Mouse (Mus musculus) thymus, postnatal 14 days (tissue): ENCODE measurements around the gene Bbs9.
"Not testable (repeated sequence)": the region's sequence is repeated elsewhere in the genome, so short reads cannot be mapped to it uniquely, and the experiment has no call there.

Experiments used
- DNase-seq: peaks from one replicate; pipeline ENCODE4 v3.0.0; 2021

The Bbs9 gene

DNA sequence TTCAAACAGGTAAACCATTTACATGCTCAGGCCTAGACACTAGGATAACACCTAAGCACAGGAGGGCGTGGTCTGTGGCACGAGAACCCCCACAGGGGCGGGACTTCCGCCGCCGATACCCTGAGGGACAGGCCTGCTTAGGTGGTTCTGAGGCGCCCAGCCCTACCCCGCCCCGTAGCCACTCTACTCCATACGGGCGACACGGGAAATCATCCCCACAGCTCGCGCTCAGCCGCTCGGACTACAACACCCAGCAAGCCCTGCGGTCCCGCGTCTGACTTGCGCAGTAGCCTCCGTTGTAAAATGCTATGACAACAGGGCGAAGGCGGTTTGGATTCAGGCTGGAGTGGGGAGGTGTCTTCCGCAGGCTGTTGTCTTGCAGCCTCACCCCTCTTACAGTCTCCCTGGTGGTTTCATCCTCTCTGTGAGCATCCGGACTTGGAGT is at the start of gene Bbs9:
Gene Bbs9 (plus strand): TSS at position 292 of the 445 bp plus-strand sequence.
- DNase-seq = peak; percentile 96

DNA sequence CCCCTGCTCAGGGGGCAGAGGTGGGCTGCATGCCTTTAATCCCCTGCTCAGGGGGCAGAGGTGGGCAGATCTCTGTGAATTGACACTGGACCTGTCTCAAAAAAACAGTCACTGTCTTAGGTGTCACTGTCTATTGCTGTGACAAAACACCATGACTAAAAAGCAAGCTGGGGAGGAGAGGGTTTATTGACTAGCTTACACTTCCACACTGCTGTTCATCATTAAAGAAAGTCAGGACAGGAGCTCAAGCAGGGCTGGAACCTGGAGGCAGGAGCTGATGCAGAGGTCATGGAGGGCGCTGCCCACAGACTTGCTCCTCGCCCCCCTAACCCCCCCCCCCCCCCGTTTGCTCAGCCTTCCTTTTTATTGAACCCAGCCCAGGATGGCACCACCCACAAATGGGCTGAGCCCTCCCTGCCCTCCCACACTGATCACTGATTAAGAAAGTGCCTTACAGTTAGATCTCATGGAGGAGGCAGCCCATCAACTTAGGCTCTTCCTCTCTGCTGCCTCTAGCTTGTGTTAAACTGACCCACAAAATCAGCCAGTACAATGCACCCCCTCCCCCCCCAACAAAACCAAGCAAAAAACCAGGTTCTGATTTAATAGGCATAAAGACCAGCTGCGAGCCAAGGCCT is 47.4 kb upstream of the Bbs9 start:
- DNase-seq = no peak

DNA sequence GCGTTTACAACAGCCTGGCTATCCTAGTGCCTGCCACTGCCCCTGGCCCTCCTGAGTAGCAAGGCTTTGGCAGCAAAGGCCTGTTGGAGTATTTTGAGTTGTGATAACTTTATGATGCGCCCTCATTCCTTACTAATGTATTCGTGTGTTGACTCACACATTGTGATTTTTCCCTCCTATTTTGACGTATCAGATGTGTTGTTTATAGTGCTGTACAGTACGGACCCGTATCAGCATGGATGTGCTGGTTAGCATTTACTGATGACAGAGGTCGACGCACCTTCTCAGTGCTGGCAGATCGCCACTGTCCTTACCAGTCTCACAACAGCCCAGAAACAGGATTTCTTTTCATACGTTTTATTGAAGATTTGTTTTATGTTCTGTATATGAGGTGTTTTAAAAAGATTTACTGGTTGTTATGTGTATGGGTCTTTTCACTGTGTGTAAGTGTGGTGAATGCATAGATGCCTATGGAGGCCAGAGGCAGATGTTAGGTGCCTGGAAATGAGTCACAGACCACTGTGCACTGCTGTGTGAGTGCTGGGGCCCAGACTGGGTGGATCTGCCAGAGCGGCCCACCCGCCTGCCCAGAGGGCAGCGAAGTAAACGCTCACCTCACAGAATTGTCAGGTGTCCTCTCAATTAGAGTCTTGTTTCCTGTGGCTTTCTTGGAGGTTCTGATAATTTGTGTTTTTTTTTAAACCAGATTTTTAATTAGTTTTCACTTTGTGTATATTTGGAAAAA is 46.7 kb upstream of the Bbs9 start:
- DNase-seq = no peak

DNA sequence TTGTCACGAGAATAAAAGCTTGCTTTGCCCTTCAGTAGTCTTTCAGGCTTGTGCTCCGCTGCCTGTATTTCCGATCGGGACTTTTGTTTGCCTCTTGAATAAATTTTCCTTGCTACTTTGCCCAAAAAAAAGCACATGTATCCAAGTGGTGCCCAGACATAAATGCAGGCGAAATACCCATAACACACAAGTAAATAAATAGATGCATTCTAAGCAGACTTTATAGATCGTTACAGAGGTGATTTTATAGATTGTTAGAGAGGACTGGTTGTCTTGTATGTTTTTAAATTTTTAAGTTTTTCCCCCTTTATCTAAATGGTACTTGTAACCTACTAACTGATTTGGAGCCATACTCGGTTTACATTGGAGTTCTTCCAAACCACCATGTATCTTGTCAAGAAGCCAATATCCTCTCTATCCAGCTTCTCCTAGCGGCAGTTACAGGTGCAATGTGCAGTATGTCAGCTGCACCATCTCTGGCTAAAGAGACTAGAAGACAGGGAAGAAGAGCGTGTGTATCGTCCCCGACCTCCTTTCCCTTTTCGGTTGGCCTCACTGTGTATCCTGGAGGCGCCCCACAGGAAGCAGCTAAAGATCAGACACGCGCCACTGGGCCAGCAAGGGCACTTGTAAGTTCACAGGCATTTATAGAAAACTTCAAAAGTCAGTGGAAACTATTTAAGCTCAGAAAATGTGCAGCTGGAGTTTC is 45.8 kb upstream of the Bbs9 start:
- DNase-seq = peak; percentile 63

DNA sequence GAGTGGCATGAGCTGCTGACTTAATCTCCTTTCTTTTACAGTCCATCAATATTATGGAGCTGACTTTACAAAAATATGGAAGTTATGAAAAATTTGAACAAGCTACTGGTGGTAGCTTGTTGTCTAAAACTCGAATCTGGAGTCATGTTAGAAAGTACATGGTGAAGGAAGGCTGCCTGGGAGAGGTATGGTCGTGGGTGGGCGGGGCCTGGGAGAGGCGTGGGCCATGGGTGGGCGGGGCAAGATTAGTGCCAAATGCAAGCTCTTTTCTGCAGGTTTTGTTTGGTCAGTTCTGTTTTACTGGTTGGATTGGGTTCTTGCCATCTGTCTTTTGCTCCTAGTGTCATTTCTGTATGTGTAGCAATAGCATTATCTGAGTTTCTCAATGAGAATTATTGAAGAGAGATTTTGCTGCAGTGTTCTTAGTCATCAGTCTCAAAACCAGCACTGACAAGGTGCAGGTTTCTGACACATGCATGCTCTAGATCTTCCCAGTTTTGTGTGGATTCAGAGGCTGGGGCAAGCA is 45.1 kb upstream of the Bbs9 start:
- DNase-seq = peak; percentile 34

DNA sequence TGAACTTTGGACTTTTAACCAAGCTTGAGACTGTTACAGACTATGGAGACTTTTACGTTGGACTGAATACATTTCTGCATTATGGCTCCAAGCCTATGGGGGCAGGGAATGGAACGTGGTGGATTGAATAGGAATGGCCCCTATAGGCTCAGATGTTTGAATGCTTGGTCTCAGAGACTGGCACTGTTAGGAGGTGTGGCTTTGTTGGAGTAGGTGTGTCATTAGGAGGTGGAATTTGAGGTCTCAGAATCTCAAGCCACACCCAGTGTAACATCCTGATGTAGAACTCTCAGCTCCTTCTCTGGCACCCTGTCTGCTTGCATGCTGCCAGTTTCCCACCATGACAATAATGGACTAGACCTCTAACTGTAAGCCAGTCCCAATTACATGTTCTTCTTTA is 42.3 kb upstream of the Bbs9 start:
- DNase-seq = no peak

DNA sequence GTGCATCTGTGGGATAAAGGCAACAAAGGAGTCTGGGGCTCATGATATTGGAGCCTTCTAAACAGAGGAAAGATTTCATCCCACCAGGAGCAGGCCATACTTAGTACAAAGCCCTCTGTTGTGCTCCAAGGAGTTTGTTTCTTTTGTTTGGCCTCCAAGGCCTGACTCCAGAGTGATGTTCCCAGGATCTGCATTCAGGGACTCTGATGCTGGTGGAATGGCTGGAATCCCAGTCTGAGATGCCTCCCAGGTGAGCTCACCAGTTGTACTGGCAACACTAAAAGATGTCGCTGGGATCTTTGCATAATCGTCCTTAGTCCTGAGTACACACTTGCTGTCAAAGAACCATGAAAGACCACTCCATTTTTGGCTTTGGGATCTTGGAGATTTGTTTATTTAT is 41.4 kb upstream of the Bbs9 start:
- no peak for DNase-seq

DNA sequence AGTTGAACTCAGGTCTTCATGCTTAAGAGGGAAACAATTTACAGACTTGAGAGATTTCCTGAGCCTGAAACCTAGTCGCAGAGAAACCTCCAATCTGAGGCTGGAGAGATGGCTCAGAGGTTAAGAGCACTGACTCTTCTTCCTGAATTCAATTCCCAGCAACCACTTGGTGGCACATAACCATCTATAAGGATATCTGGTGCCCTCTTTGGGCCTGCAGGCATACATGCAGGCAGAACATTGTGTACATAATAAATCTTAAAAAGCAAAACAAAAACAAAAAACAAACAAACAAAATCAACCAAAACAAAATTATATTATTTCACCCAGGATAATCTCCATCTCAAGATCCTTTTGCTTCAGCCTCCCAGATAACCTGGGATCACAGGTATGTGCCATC is 36.7 kb upstream of the Bbs9 start:
- DNase-seq = no peak

DNA sequence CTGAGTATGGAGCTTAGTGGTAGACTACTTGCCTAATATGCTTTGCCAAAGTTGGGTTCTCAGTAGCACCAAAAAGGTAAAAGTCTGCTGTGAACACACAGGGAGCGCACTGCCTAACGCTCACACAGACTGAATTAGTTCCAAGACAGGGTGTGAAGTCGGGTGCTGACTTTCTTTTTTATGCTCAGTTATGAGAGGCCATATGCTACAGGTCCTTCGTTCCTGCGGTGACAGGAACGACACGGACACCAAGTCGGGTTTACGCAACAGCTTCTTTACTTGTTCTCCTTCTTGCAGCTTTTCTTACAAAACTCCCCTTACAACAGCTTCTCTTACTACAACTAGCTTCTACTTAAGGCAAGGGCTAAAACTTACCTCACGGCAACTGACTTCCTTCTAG is 32.4 kb upstream of the Bbs9 start:
- DNase-seq = no peak

DNA sequence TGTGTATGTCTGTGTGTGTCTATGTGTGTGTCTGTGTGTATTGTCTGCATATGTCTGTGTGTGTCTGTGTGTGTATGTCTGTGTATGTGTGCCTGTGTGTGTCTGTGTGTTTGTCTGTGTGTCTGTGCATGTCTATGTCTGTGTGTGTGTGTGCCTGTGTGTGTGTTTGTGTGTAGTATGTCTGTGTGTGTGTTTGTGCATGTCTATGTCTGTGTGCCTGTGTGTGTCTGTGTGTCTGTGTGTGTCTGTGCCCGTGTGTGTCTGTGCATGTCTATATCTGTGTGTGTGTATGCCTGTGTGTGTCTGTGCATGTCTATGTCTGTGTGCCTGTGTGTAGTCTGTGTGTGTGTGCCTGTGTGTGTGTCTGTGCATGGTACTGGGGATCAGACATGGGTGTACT is 30.4 kb upstream of the Bbs9 start:
- DNase-seq = no peak

DNA sequence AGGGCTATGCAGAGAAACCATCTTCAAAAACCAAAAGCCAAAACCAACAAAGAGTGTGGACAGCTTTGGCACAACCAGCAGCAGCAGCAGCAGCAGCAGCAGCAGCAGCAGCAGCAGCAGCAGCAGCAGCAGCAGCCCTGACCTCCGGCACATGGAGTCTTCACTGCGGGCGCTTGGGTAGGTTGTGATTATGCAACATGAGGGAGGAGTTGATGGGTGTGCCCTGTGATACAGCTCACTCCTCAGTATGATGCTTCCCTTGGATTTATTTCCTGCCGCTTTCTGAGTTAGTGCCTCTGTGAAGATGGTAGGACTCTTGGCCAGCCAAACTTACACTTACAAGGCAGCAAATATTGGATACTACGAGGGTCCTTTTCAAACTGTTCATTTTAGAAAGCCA is 28.3 kb upstream of the Bbs9 start:
- no peak for DNase-seq

DNA sequence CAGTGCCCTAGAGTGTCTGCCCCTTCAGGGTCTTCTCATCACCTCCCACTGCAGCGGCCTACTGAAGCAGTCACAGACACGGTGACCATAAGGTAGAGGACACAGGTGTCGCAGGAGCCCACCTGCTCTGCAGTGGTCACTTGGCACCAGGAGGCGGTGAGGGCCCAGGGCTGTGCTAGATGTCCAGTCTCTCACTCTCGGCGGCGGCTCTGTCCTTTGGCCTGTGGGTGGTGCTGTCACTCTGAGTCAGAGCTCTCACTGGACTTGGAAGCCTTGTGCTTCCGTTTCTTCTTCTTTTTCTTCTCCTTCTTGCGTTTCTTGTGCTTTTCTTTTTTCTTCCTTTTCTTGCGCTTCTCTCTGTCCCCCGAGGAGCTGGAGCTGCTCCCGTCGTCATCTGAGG is 27.1 kb upstream of the Bbs9 start:
- no peak for DNase-seq

DNA sequence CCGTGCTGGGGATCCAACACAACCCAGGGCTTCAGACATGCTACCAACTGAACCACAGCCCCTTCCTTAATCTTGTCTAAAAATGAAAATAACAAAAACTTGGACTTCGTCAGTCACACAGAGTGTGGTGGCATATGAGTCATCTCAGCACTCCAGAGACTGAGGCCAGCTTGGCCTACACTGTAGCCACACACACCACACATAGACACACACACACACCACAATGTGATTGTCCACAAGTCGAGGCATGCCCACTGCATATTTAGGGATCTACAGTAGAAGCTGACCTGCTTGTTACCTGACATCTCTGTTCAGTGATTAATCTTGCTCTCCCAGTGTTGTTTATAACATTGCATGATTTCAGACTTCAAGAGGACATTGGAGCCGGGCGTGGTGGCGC is 26.3 kb upstream of the Bbs9 start:
- DNase-seq = no peak

DNA sequence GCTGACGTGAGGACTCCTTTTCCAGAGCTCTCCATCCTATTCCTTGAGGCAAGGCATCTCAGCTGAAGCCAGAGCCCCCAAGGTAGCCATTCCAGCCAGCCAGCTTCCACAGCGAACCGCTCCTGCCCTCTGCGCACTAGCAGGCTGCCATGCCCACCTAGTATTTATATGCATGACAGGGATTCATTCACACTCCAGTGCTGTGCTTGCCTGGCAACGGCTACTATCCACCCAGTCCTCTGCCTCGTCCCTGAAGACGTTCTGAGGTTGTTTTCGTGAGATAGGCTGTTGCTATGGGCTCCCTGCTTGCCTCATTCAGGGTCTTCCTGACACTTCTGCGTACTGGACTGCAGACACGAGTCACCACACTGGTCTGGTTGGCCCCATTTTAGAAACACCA is 22.8 kb upstream of the Bbs9 start:
- no peak for DNase-seq

DNA sequence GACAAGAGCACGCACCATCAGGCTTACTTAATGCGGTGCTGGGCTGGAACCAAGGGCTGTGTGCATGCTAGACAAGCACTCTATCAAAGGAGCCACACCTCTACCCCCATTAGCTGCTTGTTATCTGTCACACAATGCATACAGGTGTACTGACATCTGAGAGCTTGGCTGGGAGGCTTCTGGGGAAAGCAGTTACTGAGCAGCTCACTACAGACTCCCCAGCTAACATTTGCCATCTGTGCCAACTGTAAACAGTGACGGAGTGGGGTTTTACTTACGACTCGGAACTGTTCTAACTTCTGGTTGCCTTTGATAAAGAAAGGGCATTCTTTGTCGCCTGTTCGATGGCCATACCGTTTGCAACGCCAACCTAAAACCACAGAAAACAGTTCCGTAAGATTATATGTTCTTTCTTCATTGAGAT is 22.0 kb upstream of the Bbs9 start:
- no peak for DNase-seq

DNA sequence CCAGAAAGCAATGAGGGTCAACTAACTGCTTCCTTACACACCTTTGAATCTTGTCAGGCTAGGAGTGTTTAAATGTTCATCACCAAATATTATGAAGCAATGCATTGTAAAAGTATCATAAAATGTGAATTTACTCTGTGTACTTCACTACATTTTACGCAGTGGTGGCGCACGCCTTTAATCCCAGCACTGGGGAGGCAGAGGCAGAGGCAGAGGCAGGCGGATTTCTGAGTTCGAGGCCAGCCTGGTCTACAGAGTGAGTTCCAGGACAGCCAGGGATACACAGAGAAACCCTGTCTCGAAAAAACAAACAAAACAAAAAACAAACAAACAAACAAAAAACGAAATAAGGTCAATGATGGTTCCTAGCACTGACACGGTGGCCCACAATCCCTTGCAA is 21.5 kb upstream of the Bbs9 start, which contains the start of gene Gm17545:
Gene Gm17545 (plus strand): TSS at position 301 of the 400 bp plus-strand sequence.
- not testable (repeated sequence) for DNase-seq

DNA sequence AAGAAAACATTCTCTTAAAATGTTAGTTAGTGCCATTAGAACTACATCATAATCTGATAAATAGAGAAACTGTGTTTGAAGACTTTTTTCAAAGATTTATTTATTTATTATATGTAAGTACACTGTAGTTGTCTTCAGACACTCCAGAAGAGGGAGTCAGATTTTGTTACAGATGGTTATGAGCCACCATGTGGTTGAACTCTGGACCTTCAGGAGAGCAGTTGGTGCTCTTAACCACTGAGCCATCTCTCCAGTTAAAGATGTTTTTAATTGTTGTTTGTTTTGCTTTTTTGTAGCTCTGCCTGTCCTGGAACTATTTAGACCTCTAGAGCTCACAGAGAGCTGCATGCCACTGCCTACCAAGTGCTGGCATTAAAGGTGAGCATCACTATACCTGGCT is 20.5 kb upstream of the Bbs9 start:
- DNase-seq = no peak

DNA sequence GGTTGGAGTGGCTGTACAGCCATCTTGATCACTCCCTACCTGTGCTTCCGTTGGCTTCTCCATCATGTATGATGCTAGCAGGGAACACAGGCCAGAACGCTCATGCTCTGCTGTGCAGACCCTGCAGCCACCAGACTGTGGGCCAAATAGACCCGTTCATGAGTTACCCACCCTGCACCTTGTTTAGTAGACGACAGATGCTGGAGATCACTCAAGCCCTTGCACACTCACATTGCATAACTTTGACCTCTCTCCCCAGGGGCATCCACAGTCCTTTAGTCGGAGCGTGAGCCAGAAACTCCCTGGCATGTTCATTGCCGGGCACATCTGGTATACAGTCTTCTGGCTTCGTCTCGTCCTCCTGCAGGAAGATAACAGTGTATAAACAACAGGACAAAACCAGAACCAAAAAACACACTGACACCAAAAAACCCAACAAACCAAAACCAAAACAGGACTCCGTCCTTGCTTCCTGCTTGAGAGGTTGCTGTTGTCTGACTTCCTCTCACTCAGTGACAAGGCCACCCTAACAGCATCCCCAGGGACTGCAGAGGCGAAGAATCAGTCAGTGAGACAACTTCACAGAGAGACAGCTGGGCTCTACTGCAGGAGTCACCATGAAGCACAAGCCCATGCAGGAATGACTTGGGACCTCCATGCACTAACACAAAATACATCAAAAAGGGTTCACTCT is 18.2 kb upstream of the Bbs9 start:
- DNase-seq = no peak

DNA sequence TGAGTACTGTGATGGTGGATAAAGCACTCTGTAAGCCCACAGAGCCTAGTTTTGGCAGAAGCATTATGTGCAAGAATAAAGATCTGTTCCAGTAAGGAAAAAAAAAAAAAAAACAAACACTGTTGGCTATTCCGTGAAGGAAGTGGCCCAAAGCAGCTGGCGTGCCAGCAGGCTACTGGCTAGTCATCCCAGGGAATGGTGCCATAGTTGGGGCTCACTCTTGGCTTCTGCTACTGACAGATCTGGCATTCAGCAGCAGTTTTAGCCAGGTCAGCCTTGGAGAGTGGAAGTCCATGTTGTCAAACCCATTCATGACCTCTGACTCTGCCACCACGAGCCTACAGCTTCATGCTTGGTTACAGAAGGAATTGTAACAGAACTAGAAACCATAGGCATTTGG is 13.6 kb upstream of the Bbs9 start:
- no peak for DNase-seq

DNA sequence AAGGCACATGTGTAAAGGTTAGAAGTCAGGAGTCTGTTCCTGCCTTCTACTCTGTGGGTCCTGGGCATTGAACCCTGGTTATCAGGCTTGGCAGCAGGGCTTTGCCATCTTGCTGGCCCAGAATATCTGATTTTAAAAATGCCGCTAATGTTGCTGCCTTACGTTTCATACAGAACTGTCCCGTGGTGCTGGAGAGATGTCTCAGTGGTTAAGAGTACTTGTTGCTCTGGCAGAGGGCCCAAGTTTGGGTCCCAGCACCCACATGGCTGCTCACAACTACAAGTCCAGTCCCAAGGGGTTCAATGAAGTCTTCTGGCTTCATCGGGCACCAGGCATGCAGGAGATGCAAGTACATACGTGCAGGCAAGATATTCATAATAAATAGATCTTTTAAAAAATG is 9.3 kb upstream of the Bbs9 start:
- DNase-seq = no peak

DNA sequence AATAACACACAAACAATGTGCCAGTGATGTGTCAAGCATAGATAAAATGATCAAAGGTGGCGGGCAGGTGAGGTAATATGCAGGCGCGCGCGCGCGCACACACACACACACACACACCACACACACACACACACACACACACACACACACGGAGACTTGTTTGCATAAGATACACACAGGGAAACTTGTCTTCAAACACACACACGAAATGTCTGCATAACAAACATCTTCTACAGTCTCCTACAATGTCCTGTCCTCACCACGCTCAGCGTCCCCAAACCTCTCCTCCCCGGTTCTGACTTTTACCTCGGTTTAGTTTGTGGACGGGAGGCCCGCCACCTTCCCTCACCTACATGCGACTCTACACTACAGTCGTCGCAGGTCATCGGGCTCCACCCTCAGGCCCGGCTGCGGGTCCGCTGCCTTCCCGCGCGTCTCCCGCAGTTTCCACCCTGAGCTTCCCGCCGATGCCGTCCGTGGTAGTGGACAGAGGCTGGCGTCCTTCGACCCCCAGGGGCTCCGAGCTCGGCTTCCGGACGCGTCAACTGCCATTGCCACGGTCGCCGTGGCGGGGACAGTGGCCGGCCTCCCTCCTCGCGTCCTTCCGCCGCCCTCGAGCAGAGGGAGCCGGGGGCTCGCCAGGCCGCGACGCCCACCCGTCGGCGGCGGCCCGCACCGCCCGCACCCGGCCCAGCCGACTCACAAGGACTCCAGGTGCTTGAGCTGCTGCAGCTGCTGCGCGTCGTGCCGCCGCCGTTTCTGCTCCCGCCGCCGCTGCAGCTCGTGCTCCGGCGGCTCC is 7.9 kb upstream of the Bbs9 start:
- DNase-seq = peak; percentile 59

DNA sequence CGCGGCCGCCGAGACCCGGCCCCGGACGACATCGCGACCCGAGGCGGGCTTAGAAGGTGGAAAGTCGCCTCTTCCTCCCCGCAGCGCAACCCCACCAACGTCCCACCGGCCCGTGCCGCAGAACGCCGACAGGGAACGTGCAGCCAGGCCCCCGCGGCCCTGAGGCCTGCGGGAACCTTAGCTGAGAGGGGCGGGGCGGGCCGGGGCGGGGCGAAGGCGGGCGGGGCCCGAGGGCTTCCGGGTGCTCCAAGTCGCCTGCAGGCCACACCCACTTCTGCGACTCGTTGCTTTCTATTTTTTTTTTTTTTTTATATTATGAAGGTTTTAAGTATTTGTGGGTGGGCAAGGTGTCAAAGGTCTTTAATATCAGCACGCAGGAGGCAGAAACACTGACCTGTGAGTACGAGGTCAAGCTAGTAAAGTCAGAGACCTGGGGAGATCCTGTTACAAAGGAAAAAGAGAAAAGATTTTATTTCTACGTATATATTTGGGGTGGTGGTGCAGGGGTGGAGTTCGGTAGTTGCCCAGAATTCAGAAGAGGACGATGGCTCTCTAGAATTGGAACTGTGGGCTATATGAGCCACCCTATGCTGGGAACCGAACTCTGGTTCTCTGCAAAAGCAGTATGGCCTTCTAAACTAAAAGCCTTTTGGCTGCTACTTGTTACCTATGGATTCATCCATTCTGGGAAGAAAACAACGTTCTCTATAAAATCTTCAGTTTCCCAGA is 7.2 kb upstream of the Bbs9 start:
- DNase-seq = peak; percentile 82
